Mouse (Mus musculus) brain, embryonic 14.5 days (tissue): Measurements from ENCODE around the gene Lfng. TPM values are rescaled to one million over a fixed set of nuclear protein-coding genes. Genes with fewer than 3 reads are reported as not detected.
A peak's percentile ranks its signal among the peaks of the same experiment; 100 is the strongest.

Experiments used
- DNase-seq: peaks from one replicate; pipeline ENCODE4 v3.0.0-alpha.2; 2011; ENCODE audit warnings: low read depth
- CTCF ChIP-seq: fragments of 200-500 bp; IDR thresholded peaks from 2 replicates; pipeline ENCODE4 v1.5.1; 2012; ENCODE audit warnings: inconsistent platforms, mild to moderate bottlenecking, moderate library complexity, borderline replicate concordance; ENCODE audit not compliant: insufficient read depth, insufficient read length; ENCODE audit errors: extremely low read depth
- POLR2A ChIP-seq: fragments of 200-500 bp; IDR thresholded peaks from 2 replicates; pipeline ENCODE4 v1.6.1; 2012; ENCODE audit warnings: mild to moderate bottlenecking, inconsistent platforms, borderline replicate concordance; ENCODE audit not compliant: poor library complexity, insufficient read depth, insufficient read length, severe bottlenecking; ENCODE audit errors: extremely low read depth
- polyA plus RNA-seq: library from polyadenylated mRNA; depleted of rRNA; stranded (reverse); fragments of >200 nt; gene quantifications from 2 replicates; pipeline ENCODE4 v1.2.3, GENCODE M21; 2012; rRNA removed

Gene Lfng
- 55.8 and 73.4 TPM in 2 replicates for polyA plus RNA-seq

- no peak for TF ChIP-seq CTCF
- peak; percentile 93 for TF ChIP-seq POLR2A
- peak; percentile 97 for DNase-seq
Measured at GRCm38 (mm10) chr5:140607001-140607835, at the start of gene Lfng. Gene Lfng (plus strand): TSS chr5:140607320.

GRCm38 (mm10) chr5:140562601-140563000, 44.5 kb upstream of the Lfng start:
- DNase-seq = no peak
- no peak for TF ChIP-seq POLR2A
- no peak for TF ChIP-seq CTCF

- no peak for DNase-seq
- TF ChIP-seq POLR2A (no peak), CTCF (no peak)
Measured at GRCm38 (mm10) chr5:140564896-140565295, 42.2 kb upstream of the Lfng start, which contains the start of gene Grifin. Gene Grifin (minus strand): TSS chr5:140565071.

DNA sequence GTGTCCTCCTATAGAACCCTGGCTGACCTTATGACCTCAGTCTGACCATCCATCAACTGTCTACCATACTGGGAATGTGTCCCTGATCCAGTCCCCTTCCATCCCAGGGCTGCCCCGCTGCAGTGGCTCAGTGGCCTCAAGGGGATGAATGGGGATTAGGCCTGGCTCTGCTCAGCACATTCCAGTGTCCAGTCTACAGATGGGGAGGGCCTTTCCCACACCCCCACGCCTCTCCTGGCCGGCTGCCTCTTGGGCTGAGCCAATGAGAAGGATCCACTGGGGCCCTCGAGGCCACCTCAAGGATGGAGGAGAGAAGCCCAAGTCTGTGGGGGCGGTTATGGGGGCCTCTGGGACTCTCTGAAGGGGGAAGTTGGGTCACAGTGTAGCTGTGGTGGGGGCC, 41.7 kb upstream of the Lfng start:
- peak; percentile 68 for DNase-seq
- no peak for TF ChIP-seq CTCF
- TF ChIP-seq POLR2A = no peak

DNA sequence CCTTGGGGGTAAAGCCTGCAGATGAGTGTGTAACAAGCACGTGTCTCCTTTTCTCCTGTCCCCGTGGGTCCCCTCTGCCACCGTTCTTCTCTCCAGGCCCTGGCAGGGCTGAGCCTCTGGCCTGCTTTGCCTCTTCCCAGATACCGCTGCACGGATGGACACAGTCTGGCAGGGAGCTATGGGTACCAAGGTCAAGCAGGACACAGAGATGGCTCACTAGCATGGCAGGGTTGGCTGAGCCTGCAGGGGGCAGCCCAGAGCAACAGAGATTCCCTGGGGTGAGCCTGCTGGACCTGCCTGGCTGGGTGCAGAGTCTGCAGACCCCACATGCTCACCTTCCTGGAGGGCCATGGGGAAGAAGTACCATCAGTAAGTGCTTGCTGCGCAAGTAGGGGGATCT, 41.3 kb upstream of the Lfng start:
- no peak for TF ChIP-seq POLR2A
- peak; percentile 50 for TF ChIP-seq CTCF
- DNase-seq = no peak

- TF ChIP-seq CTCF = no peak
- no peak for TF ChIP-seq POLR2A
- DNase-seq = no peak
Measured at GRCm38 (mm10) chr5:140566271-140566670, 40.8 kb upstream of the Lfng start.

- peak; percentile 75 for DNase-seq
- no peak for TF ChIP-seq POLR2A
- no peak for TF ChIP-seq CTCF
Measured at GRCm38 (mm10) chr5:140567321-140567720, 39.8 kb upstream of the Lfng start.

DNA sequence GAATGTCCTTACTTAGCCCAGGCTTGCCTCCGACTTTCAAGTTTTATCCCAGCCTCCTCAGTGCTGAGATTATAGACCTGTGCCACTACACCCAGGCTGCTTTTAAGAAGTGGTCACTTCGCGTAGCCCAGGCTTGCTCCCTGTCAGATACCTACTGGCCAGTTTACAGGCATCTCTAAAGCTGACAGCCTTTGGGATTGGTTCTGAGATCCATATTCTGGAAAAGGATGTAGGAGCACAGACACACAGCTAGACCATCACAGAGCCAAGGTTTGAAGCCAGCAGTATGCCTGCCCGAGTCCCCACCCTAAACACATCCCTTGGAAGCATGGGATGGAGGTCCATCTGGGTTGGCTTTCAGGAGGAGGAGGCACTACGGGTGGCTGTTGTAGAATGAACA, 39.4 kb upstream of the Lfng start:
- TF ChIP-seq CTCF (no peak), POLR2A (no peak)
- DNase-seq = no peak

GRCm38 (mm10) chr5:140568321-140568970, 38.7 kb upstream of the Lfng start:
- DNase-seq = peak; percentile 64
- no peak for TF ChIP-seq POLR2A
- peak; percentile 89 for TF ChIP-seq CTCF

DNA sequence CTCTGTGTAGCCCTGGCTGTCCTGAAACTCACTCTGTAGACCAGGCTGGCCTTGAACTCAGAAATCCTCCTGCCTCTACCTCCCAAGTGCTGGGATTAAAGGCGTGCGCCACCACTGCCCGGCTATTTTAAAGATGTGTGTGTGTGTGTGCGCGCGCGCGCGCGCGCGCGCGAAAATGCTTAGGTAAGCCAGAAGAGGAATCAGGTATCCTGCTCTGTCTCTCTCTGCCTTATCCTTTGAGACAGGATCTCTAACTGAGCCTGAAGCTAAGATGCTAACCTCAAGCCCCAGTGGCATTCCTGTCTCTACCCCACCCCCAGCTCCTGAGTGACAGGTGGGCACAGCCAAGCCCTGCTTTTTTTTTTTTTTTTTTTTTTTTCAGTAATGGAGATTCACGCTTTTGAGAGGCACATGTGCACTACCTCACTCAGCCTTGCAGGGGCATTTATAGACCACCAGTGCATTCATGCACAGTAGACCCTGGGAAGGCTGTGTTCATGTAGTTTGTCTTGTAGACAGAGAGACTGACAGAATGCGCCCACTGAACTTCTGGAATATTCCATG, 38.0 kb upstream of the Lfng start:
- TF ChIP-seq POLR2A (no peak), CTCF (no peak)
- peak; percentile 51 for DNase-seq

- TF ChIP-seq POLR2A = no peak
- TF ChIP-seq CTCF = no peak
- DNase-seq = no peak
Measured at GRCm38 (mm10) chr5:140570223-140570870, 36.8 kb upstream of the Lfng start.

- no peak for DNase-seq
Measured at GRCm38 (mm10) chr5:140571201-140571600, 35.9 kb upstream of the Lfng start.

More at GRCm38 (mm10) chr5:140571201-140571600, 35.9 kb upstream of the Lfng start:
- TF ChIP-seq POLR2A = no peak
- TF ChIP-seq CTCF = no peak
